Mouse (Mus musculus) stomach, postnatal 0 days (tissue): Measurements from ENCODE around the gene Ttc17. TPM values are rescaled to one million over a fixed set of nuclear protein-coding genes. Genes with fewer than 3 reads are reported as not detected.
A peak's percentile ranks its signal among the peaks of the same experiment; 100 is the strongest.

Source experiments
- ATAC-seq: fragments of 200-750 bp; cut with Nextera tagmentation; 2 replicates; pipeline ENCODE4 v1.8.0; 2017; ENCODE audit not compliant: low FRiP score, low TSS enrichment
- DNase-seq: peaks from one replicate; pipeline ENCODE4 v3.0.0-alpha.2; 2016; ENCODE audit warnings: low spot score
- H3K27ac ChIP-seq: fragments of 300-500 bp; sonication (generic); replicated peaks from 2 replicates; pipeline ENCODE4 v1.5.1; 2014; ENCODE audit warnings: mild to moderate bottlenecking, control low read depth
- H3K27me3 ChIP-seq: fragments of 300-500 bp; sonication (generic); 2 replicates; pipeline ENCODE4 v1.6.1; 2014; ENCODE audit warnings: low read length; ENCODE audit not compliant: control insufficient read depth, insufficient read depth
- H3K36me3 ChIP-seq: fragments of 300-500 bp; sonication (generic); 2 replicates; pipeline ENCODE4 v1.6.1; 2014; ENCODE audit warnings: low read length, mixed read lengths; ENCODE audit not compliant: control insufficient read depth, insufficient read depth
- H3K4me1 ChIP-seq: fragments of 300-500 bp; sonication (generic); replicated peaks from 2 replicates; pipeline ENCODE4 v1.6.1; 2014; ENCODE audit warnings: antibody characterized with exemption; ENCODE audit not compliant: control insufficient read depth, insufficient read depth
- H3K4me2 ChIP-seq: fragments of 300-500 bp; sonication (generic); replicated peaks from 2 replicates; pipeline ENCODE4 v1.6.1; 2014; ENCODE audit warnings: low read depth, mild to moderate bottlenecking, control low read depth, moderate library complexity
- H3K4me3 ChIP-seq: fragments of 300-500 bp; sonication (generic); 2 replicates; pipeline ENCODE4 v1.5.1; 2014; ENCODE audit warnings: low read depth, low read length, control low read depth
- H3K9ac ChIP-seq: fragments of 300-500 bp; sonication (generic); 2 replicates; pipeline ENCODE4 v1.6.1; 2014; ENCODE audit warnings: mild to moderate bottlenecking, low read length, control low read depth, mixed read lengths
- H3K9me3 ChIP-seq: fragments of 300-500 bp; sonication (generic); 2 replicates; pipeline ENCODE4 v1.6.1; 2016; ENCODE audit warnings: low read length; ENCODE audit not compliant: control insufficient read depth
- CTCF ChIP-seq: IDR thresholded peaks from 2 replicates; pipeline ENCODE4 v1.5.1; 2016; ENCODE audit warnings: antibody characterized with exemption, low read depth, mild to moderate bottlenecking, moderate library complexity
- EP300 ChIP-seq: optimal IDR thresholded peaks from 2 replicates; pipeline ENCODE3; 2016; ENCODE audit warnings: antibody characterized with exemption
- WGBS: fragments of 180-500 bp; shearing (Covaris S2); extraction: QIAGEN DNeasy Blood & Tissue Kit; methylation state at CpG from one replicate; pipeline ENCODE4 v1.1.7; 2014; 5-methylcytosine and 5-hydroxymethylcytosine counted together
- polyA plus RNA-seq: library from polyadenylated mRNA; unstranded; fragments of >200 nt; fragmentation: Nextera tagmentation; extraction: Ambion mirVana; gene quantifications from 2 replicates; pipeline ENCODE4 v1.2.1, GENCODE M21; 2015

Ttc17 gene
- polyA plus RNA-seq, 1 experiment from 2014 or later, result 11.8 TPM

DNA sequence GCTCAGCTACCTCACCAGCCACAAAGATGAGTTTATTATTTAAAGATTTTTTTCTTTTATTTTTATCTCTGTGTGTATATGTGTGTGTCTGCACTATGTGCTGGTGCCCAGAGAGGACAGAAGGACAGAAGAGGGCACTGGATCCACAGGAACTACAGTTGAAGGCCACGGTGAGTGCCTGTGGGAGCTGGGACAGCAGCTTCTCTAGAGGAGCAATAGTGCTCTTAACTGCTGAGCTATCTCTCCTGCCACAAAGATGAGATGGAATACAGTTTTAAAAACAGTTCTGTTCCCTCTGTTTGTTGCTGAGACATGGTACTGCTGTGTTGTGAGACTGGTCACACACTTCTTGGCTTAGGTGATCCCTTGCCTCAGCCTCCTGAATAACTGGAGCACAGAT is 22.0 kb upstream of the Ttc17 start:
- Histone ChIP-seq H3K9me3 (no peaks in the 10 kb centered on the region), H3K4me2 (no peak overlapping the region), H3K27me3 (no peaks in the 10 kb centered on the region), H3K27ac (no peak overlapping the region), H3K9ac (no peak overlapping the region), H3K36me3 (peaks cover 17% of the 10 kb centered on the region), H3K4me1 (no peaks in the 10 kb centered on the region), H3K4me3 (no peak overlapping the region)
- DNase-seq (no peak), ATAC-seq (no peak)
- TF ChIP-seq CTCF (no peak), EP300 (no peak)
- 90% methylated on average over 1 of the region's 1 CpGs for WGBS

DNA sequence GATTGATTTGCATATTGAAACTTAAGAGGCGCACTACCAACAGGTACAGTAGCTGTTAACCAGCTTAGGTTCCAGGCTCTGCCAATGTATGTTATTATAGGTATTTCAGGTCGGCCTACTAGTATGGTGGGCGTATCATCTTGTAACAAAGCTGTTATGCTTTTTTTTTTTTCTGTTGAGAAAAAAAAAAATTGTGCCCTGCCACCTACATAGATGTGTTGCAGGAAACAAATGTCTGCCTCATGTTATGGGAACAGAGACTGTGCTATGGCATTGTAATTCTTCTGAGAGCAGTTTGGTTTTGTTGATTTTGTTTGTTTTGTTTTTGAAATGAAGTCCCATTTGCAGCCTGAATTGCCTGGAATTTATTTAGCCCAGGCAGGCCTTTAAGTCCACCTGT is 952 bp upstream of the Ttc17 start:
- no peak for TF ChIP-seq EP300
- no peak for TF ChIP-seq CTCF
- H3K36me3 ChIP-seq, result no peaks in the 10 kb centered on the region
- 8% methylated on average over 3 of the region's 3 CpGs for WGBS
- H3K9me3 ChIP-seq, result no peaks in the 10 kb centered on the region
- H3K4me2 ChIP-seq, result peak overlapping the region; percentile 61
- H3K9ac ChIP-seq, result peak overlapping the region; percentile 94
- H3K4me3 ChIP-seq, result peak overlapping the region; percentile 99
- H3K4me1 ChIP-seq, result peaks cover 3% of the 10 kb centered on the region; the same call in 1 of the 2 replicates
- no peaks in the 10 kb centered on the region for H3K27me3 ChIP-seq
- DNase-seq, result no peak
- no peak for ATAC-seq
- H3K27ac ChIP-seq, result no peak overlapping the region

DNA sequence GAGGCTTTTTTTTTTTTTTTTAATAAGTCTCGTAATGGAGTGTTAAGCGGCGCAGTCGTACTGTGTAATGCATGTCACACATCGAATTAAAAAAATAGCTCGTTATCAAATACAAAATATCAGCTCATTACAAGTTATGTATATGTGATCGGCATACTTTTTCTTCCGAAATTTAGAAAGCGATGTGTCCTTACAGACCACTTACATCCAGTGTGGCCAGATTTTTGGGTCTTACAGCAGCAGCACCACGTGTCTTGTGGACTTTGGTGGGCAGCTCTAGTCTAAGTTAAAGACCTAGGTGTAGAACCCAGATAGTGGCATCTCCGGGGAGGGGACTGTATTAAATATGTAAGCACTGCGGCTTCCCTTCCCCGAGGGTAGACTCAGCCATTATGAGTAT is 532 bp upstream of the Ttc17 start:
- ATAC-seq, result no peak; the same call in 1 of the 2 replicates
- Histone ChIP-seq H3K4me3 (peak overlapping the region; percentile 99), H3K27ac (peak overlapping the region; percentile 91), H3K36me3 (no peaks in the 10 kb centered on the region), H3K4me1 (peaks cover 3% of the 10 kb centered on the region; the same call in 1 of the 2 replicates), H3K27me3 (no peaks in the 10 kb centered on the region), H3K4me2 (peak overlapping the region; percentile 61), H3K9ac (peak overlapping the region; percentile 94), H3K9me3 (no peaks in the 10 kb centered on the region)
- TF ChIP-seq EP300 (no peak), CTCF (no peak)
- WGBS, result under 1% methylated on average over 13 of the region's 13 CpGs
- no peak for DNase-seq

DNA sequence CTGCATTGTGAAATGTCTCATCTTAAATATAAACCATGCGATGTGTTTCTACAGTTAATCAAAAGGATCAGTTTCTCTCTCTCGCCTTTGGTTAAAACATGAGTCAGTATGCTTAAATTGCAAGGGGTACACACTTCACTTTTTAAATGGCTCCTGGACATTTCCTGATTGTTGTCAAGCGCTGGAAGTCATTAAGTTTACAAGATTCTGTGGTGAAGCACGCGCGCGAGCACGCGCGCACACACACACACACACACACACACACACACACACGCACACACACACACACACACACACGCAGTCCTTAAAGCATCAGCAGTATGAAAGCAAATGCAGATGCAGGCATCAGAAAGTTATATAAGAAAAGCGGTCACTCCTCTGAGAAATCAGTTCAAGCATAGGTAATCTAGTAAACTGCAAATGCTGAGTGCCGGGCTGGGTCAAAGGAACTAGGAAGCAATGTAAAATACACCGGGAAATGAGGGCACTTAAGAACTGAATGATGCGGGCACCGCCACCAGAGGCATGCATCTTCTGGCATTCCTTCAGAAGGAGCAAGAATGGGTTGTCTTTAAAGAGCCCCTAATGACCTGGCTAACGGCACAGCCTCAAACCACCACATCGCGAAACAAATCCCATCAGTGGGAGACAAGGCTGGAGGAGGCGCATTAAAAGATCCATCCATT is 949 bp downstream of the Ttc17 start:
- DNase-seq (peak; percentile 66), ATAC-seq (peak; percentile 50)
- no peaks in the 10 kb centered on the region for H3K36me3 ChIP-seq
- WGBS, result 4% methylated on average over 20 of the region's 21 CpGs
- peak overlapping the region; percentile 91 for H3K27ac ChIP-seq
- H3K9ac ChIP-seq, result peak overlapping the region; percentile 94
- H3K27me3 ChIP-seq, result no peaks in the 10 kb centered on the region
- no peaks in the 10 kb centered on the region for H3K9me3 ChIP-seq
- peaks cover 3% of the 10 kb centered on the region; the same call in 1 of the 2 replicates for H3K4me1 ChIP-seq
- no peak for TF ChIP-seq EP300
- TF ChIP-seq CTCF, result peak; percentile 36
- H3K4me2 ChIP-seq, result peak overlapping the region; percentile 61
- H3K4me3 ChIP-seq, result peak overlapping the region; percentile 99

DNA sequence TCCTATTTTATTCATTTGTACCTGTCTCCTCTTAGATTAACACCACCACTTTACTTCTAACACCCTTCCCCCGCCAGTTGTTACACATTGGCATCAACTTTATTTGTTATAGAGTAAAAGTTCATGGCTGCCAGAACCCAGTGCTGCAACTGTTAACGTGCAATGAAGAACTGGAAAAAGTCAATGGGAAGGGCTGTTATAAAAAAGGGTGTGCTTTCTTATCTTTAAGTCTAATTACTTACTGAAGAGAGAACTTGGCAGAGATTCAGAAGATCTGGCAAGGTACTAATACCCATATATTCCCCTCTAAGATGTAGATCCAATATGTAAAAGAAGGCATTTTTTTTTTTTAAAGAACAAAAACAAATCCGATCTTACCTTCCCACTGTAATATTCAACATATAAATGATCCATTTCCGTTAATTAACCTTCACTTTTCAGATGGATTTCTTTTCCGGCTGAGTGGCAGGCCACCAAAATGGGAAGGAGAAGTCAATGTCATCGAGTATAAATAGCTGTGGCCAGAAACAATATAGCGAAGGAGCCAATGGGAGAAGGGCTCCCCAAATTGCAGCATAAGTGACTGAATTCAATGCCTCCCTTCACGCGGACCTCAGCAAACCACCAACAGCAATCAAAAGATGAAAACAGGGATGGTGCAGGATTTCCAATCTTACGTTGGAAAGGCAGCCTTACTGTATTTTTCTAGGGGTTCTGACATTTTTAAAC is 1.8 kb downstream of the Ttc17 start:
- H3K27ac ChIP-seq, result no peak overlapping the region
- H3K36me3 ChIP-seq, result no peaks in the 10 kb centered on the region
- ATAC-seq, result no peak
- WGBS, result 64% methylated on average over 10 of the region's 10 CpGs
- TF ChIP-seq CTCF (no peak), EP300 (no peak)
- peaks cover 3% of the 10 kb centered on the region; the same call in 1 of the 2 replicates for H3K4me1 ChIP-seq
- no peak for DNase-seq
- no peak overlapping the region for H3K4me3 ChIP-seq
- H3K4me2 ChIP-seq, result peak overlapping the region; percentile 6; the same call in 1 of the 2 replicates
- no peaks in the 10 kb centered on the region for H3K27me3 ChIP-seq
- no peak overlapping the region for H3K9ac ChIP-seq
- H3K9me3 ChIP-seq, result no peaks in the 10 kb centered on the region

DNA sequence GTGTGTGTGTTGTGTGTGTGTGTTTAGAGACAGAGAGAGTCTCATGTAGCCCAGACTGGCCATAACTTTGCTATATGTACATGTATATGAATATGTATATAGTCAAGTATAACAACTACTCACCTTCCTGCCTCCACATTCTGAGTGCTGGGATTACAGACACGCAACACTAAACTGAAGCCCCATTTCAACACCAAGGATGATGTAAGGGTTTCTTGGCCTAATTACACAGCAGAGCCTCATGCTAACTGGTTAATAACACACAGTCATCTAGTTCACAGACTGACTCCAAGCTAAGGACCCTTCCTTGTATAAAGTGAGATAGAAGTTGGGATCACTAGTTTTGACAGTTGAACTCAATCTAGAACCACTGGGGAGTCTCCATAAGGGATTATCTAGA is 3.9 kb downstream of the Ttc17 start:
- DNase-seq (no peak), ATAC-seq (no peak)
- no peak for TF ChIP-seq CTCF
- no peaks in the 10 kb centered on the region for H3K27me3 ChIP-seq
- H3K36me3 ChIP-seq, result no peaks in the 10 kb centered on the region
- no peak overlapping the region for H3K9ac ChIP-seq
- H3K4me2 ChIP-seq, result no peak overlapping the region
- no peak overlapping the region for H3K27ac ChIP-seq
- peaks cover 8% of the 10 kb centered on the region; the same call in 1 of the 2 replicates for H3K4me1 ChIP-seq
- 87% methylated on average over 1 of the region's 1 CpGs for WGBS
- H3K4me3 ChIP-seq, result no peak overlapping the region
- H3K9me3 ChIP-seq, result no peaks in the 10 kb centered on the region
